Mouse (Mus musculus) lung, adult 2 months (tissue): ENCODE measurements around the gene Ska3.
"Not testable (repeated sequence)": the region's sequence is repeated elsewhere in the genome, so short reads cannot be mapped to it uniquely, and the experiment has no call there.

Experiments
- CTCF ChIP-seq: fragments of 200-500 bp; IDR thresholded peaks from 2 replicates; pipeline ENCODE4 v1.5.1; 2011; ENCODE audit warnings: mild to moderate bottlenecking, low read length, control low read depth; ENCODE audit not compliant: insufficient read depth
- POLR2A ChIP-seq: fragments of 200-500 bp; IDR thresholded peaks from 2 replicates; pipeline ENCODE4 v1.6.1; 2011; ENCODE audit warnings: low read depth, mild to moderate bottlenecking, control low read depth, low read length, borderline replicate concordance; ENCODE audit errors: extremely low read depth

GRCm38 (mm10) chr14:57856037-57856436 lies 30.1 kb upstream of the Ska3 start:
- TF ChIP-seq POLR2A, CTCF: not testable (repeated sequence)
